Mouse (Mus musculus) regulatory T cell (primary cell): ENCODE results near the gene Elavl3.
"Not testable (repeated sequence)": the region's sequence is repeated elsewhere in the genome, so short reads cannot be mapped to it uniquely, and the experiment has no call there.

Experiments used
- in situ Hi-C: fragments of 300-600 bp; cut with MboI, MseI; formaldehyde crosslinking; loops from one replicate; pipeline ENCODE4 v1.15.1; 2025; ENCODE audit warnings: high pct_unique_total_duplicates

The Elavl3 gene

GRCm38 (mm10) chr9:22051958-22052254 lies at the start of gene Elavl3:
Elavl3 (minus strand) TSS chr9:22052023.
- in situ Hi-C loops, result no loop called here

- in situ Hi-C loops, result no loop called here
Measured at GRCm38 (mm10) chr9:22099922-22100321, 48.1 kb upstream of the Elavl3 start.

GRCm38 (mm10) chr9:22098993-22099696 lies 47.3 kb upstream of the Elavl3 start, which contains the start of gene Cnn1:
Cnn1 (plus strand) TSS chr9:22099216.
- in situ Hi-C loops, result no loop called here

- in situ Hi-C loops, result no loop called here
Measured at GRCm38 (mm10) chr9:22095854-22096307, 44.1 kb upstream of the Elavl3 start.

- in situ Hi-C loops, result no loop called here
Measured at GRCm38 (mm10) chr9:22092746-22093145, 40.9 kb upstream of the Elavl3 start.

GRCm38 (mm10) chr9:22089986-22090385 lies 38.2 kb upstream of the Elavl3 start:
- in situ Hi-C loops, result no loop called here

GRCm38 (mm10) chr9:22089281-22089680 lies 37.5 kb upstream of the Elavl3 start:
- in situ Hi-C loops, result no loop called here

- in situ Hi-C loops, result no loop called here
Measured at GRCm38 (mm10) chr9:22087034-22087618, 35.3 kb upstream of the Elavl3 start.

GRCm38 (mm10) chr9:22086012-22086411 lies 34.2 kb upstream of the Elavl3 start:
- in situ Hi-C loops, result no loop called here

GRCm38 (mm10) chr9:22085022-22085834 lies 33.4 kb upstream of the Elavl3 start, which contains the start of gene Ecsit:
Ecsit (minus strand) TSS chr9:22085438.
- in situ Hi-C loops, result no loop called here

- in situ Hi-C loops, result no loop called here
Measured at GRCm38 (mm10) chr9:22084667-22085021, 32.8 kb upstream of the Elavl3 start.

- in situ Hi-C loops, result no loop called here
Measured at GRCm38 (mm10) chr9:22076223-22076622, 24.4 kb upstream of the Elavl3 start.

- in situ Hi-C loops, result not testable (repeated sequence)
Measured at GRCm38 (mm10) chr9:22075778-22076177, 24.0 kb upstream of the Elavl3 start.

GRCm38 (mm10) chr9:22072276-22072675 lies 20.5 kb upstream of the Elavl3 start:
- in situ Hi-C loops, result no loop called here

- in situ Hi-C loops, result no loop called here
Measured at GRCm38 (mm10) chr9:22070791-22071573, 19.2 kb upstream of the Elavl3 start, which contains the start of the genes Gm49318 and Zfp653. Gm49318 (minus strand) TSS chr9:22071259. Zfp653 (minus strand) TSS chr9:22071376.

GRCm38 (mm10) chr9:22069881-22070553 lies 18.2 kb upstream of the Elavl3 start:
- in situ Hi-C loops, result loop anchor here (5.0 kb wide), 1 partner anchor 52 kb away; no protein-coding TSS in a partner anchor

GRCm38 (mm10) chr9:22067195-22067594 lies 15.4 kb upstream of the Elavl3 start:
- in situ Hi-C loops, result loop anchor here (5.0 kb wide), 1 partner anchor 55 kb away; no protein-coding TSS in a partner anchor

GRCm38 (mm10) chr9:22066433-22066832 lies 14.6 kb upstream of the Elavl3 start:
- in situ Hi-C loops, result loop anchor here (5.0 kb wide), 1 partner anchor 56 kb away; no protein-coding TSS in a partner anchor

GRCm38 (mm10) chr9:22065642-22066041 lies 13.8 kb upstream of the Elavl3 start:
- in situ Hi-C loops, result loop anchor here (5.0 kb wide), 1 partner anchor 57 kb away; no protein-coding TSS in a partner anchor

GRCm38 (mm10) chr9:22064341-22064740 lies 12.5 kb upstream of the Elavl3 start:
- in situ Hi-C loops, result loop anchor here (5.0 kb wide), 1 partner anchor 78 kb away; no protein-coding TSS in a partner anchor

- in situ Hi-C loops, result loop anchor here (5.0 kb wide), 1 partner anchor 81 kb away; no protein-coding TSS in a partner anchor
Measured at GRCm38 (mm10) chr9:22061339-22061738, 9.5 kb upstream of the Elavl3 start.
